Mouse (Mus musculus) right cerebral cortex, postnatal 4 days (tissue): Measurements from ENCODE around the gene Spp1.

Experiments
- DNase-seq: peaks from one replicate; pipeline ENCODE4 v3.0.0-alpha.2; 2022

Gene Spp1

GRCm38 (mm10) chr5:104434835-104435301 lies at the start of gene Spp1:
TSS of gene Spp1 (plus strand) at chr5:104435118.
- no peak for DNase-seq

DNA sequence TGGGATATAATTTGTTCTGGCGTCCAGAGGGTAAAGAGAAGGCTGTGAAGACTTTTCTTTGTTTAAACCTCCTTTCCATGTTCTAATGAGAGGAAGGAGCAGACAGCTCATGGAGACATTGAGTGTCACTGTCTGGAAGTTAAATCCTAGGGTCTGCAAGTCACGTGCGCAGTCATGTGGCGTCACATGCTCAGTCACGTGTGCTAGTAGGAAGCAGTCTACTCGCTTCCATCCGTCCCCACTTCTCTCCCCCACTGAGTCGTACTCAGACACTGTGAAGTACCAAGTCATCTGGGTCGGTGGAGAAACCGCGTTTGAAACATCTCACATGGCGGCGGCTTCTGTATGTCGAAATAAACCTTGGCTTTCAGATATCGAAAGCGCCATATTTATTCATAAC lies 49.4 kb upstream of the Spp1 start:
- no peak for DNase-seq

GRCm38 (mm10) chr5:104386908-104387307 lies 48.0 kb upstream of the Spp1 start:
- DNase-seq: no peak

DNA sequence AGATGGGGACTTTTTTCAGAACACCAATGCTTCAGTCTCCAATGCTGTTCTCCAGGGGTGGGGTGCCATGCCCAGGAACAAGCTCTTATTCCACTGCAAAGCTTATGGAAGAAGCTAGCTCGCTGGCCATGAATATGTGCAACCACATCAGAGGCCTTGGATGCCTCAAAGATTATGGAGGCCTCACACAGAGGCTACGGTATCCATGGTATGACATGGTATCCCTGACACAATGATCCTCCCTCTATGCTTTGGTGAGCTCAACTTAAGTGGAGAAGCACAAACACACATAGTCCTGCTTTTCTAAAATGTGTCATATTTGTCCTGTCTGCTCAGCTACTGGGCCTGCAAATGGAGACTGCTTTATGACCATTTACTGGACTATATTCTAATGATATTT lies 44.0 kb upstream of the Spp1 start:
- no peak for DNase-seq

DNA sequence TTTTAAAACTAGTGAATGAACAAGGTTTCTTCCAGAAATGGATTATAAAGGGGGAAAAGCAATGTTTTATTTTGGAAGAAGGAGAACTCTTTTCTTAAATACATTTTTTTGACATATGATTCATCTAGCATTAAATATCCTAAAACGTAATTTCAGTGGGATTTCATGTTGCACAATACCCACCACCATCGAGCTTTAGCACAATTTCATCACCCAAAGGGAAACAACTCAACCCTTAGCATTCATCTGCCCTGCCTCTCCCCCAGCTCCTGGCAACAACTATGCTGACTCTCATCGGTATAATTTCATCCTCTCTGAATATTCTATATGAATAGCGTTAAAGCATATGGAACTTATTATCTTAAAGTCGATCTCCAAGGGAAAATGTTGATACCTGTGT lies 42.1 kb upstream of the Spp1 start:
- no peak for DNase-seq

DNA sequence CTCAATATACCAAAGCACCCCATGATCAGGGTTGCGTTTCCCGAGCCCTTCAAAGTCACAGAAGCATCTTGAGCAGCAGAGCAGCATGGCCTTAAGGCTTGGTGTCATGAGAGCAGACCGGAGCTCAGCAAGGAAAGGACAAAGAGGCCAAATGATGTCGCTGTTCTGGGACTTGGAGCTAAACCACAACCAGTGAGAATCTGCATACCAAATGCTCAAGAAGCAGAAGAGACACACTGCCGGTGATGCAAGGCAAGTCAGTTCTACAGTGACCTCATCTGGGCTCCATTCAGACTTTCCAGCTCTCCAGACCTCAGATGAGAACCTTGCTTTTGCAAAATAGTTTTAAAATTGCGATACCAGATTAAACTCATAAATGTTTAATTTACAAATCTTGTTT lies 38.6 kb upstream of the Spp1 start:
- no peak for DNase-seq

GRCm38 (mm10) chr5:104398001-104398400 lies 36.9 kb upstream of the Spp1 start:
- no peak for DNase-seq

DNA sequence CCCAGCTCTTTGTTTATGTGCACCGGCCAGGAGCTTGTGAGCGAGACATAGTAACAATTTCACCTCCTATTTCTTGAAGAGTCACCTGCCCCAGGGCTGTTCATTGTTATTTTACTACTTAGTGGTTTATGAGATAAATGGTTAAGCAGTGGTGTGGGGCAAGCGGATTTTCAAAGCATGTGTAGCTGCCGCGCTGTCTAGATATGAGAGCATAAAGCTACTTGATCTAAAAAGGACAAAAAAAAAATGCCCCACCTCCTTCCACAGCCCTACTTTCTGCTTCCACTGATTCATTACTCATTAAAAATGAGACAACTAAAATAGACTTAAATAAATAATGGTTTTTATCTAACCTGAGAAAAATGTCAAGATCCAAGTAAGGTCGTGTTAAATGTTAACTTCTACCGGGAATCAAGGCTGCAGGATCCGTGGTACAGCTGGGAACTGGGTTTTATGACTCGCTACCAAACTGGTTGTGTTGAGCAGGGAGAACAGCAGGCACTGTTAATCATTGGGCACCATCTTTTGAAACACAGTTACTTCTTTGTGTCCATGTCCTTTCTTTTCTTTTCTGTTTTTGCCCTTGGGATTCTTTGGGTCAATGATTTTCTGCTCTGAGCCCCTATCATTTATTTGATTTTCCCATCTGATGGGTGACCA lies 35.5 kb upstream of the Spp1 start:
- DNase-seq: no peak

- no peak for DNase-seq
Observed at GRCm38 (mm10) chr5:104399970-104400369, 34.9 kb upstream of the Spp1 start.

GRCm38 (mm10) chr5:104402651-104403050 lies 32.3 kb upstream of the Spp1 start:
- DNase-seq: no peak

GRCm38 (mm10) chr5:104403351-104403750 lies 31.6 kb upstream of the Spp1 start:
- DNase-seq: no peak

GRCm38 (mm10) chr5:104404551-104404950 lies 30.4 kb upstream of the Spp1 start:
- no peak for DNase-seq

DNA sequence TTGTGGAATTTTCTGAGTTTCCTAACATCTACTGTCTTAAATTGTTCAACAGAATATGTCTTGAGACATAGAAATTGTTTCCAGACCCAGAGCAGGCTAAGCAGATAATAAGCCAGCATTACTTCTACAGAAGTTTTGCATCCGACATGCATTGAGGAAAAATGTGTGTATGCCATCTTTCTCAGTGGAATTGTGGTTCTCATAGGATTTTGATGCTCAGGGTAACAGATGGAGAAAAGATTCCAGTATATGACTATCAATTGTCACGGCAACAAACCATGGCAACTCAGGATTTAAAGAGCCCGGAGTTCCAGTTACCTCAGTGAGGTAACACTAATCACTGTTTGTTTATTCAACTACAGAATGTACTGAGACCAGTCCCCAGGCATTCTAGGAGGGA lies 29.9 kb upstream of the Spp1 start:
- no peak for DNase-seq

- no peak for DNase-seq
Observed at GRCm38 (mm10) chr5:104406756-104407155, 28.2 kb upstream of the Spp1 start.

DNA sequence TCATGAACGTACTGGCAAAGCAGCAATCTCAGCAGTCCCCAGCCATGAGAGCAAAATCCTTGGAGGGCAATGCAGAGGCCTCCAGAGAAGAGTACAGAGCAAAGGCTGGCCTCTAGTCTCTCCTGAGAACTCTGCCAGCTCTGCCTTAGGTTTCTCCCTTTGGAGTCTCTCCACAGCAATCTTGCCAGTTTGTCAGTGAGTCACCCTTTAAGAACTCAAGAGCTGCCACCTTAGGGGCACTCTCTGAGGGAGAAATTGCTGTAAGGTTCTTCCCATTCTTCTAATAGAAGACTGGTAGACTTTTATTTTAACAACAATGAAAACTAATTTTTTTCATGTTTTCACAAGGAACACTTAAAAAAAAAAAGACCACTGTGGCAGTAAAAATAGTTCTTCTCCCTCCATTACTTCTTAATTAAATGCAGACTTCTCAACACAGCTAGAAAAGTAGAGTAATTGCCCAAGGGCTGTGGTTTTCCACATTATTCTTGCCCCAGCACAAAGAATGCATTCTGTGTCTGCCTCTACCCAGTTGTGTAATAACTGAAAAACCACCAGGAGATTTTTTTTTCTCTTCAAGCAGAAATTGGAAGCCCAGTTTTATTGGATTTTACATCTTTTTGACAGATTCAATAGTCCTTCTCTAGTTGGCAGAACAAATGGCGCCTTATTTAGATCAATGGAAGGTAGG lies 27.2 kb upstream of the Spp1 start:
- DNase-seq: no peak

- DNase-seq: no peak
Observed at GRCm38 (mm10) chr5:104408549-104408948, 26.4 kb upstream of the Spp1 start.

DNA sequence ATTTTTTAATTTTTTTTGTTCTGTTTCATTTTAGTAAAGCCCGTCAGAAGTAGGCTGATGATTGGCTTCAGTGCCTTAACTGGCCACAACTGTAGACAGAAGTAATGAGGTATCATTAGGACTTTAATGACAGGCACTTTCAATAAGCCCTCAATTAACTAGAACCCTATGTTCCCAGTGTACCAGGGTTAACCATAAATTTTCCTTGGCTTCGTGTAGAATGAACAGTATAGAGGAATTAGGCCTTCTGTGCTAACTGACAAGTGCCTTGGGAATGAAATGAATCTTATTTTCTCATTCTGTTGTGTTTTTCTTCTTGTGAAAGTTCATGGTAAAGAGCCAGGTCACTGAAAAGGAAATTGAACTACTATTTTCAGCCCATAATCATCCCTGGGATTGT lies 18.9 kb upstream of the Spp1 start:
- no peak for DNase-seq

DNA sequence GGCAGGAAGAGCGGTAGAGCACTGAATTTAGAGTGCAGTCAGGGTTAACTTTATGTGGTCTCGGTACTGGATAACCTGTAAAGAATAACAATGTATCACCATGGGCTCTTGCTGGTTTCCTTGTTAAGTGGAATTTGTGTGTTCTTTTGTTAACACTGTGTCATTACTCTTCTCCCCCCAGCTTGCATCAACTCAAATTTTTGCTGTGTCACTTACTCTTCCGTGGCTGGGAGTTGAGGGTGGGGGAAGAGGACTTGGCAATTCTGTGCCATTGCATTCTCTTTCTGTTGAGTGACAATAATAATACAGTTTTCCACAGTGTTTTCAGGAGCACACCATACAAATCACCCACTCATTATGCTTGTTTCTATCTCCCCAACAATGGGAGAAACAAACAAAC lies 17.9 kb upstream of the Spp1 start:
- no peak for DNase-seq

DNA sequence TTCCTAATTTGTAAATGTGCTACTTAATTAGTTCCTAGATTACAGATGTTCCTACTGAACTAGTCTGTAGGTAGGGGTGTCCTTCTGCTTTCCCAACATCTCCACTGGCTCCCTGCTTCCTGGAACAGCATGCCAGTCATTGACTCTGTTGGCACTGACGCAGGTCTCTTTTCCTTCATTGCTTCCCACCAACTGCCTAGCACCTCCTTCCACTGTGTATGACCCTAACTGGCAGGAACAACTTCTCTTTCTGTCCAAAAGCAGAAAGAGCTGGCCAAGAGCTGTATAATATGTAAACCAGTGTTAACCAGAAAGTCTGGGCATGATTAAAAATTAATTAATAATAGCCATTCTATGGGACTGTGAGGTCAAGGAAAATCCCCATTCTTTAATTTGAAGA lies 17.2 kb upstream of the Spp1 start:
- no peak for DNase-seq

DNA sequence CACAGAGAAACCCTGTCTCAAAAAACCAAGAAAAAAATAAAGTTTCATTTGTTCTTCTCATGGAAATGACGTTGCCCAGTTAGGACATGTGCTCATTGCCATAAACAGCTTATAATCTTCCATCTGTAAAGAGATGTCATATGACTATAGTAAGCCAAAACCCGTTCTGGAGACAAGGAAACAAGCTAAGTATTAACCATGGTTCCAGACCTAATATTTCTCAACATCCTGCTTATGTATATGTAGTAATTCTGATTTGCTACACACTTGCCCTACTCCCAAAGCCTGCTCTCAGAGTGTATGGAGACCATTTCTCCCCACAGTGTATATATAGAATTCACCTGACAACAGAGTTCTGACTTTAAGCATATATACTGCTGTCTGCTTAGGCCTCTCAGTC lies 12.9 kb upstream of the Spp1 start:
- no peak for DNase-seq

DNA sequence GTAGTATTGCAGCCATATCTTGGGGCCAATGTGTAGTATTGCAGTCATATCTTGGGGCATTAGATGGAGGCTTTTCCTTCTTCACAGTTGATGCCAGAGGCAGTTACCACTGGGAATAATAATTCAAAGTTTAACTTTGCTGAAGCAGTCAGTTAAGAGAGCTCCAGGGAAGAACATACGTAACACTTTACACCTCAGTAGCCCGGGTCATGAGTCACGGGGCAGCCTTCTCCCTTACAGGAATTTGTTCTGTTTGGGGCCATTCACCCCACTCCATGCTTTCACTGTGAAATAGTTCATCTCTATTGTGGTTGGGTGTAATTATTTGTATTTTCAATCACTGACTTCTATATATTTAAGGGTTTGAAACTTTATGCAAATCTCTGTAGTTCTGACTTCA lies 11.1 kb upstream of the Spp1 start:
- no peak for DNase-seq

GRCm38 (mm10) chr5:104425949-104426348 lies 9.0 kb upstream of the Spp1 start:
- no peak for DNase-seq

DNA sequence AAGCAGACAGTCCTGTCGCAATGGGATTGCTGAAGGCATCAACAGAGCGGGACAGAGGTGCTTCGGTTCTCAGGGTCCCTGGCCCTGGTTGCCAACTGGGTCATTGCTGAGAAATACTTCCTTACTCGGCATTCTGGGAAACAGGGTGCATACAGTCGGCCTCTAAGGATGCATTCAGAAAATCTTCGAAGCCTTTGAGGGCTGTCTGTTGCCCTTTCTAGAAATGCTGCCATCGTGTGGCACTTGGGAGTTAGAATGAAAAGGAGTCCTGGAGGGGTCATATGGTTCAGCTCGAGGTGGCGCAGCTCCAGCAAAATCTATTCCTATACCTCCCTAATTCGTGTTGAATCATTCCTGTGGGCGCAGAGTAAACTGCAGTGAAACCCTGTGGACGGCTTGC lies 2.0 kb upstream of the Spp1 start:
- DNase-seq: peak; percentile 15

GRCm38 (mm10) chr5:104433968-104434565 lies 851 bp upstream of the Spp1 start:
- no peak for DNase-seq
